14 mouse cellular contexts compared by ENCODE assay signal in genomic region chr4:124130946-124131345, GRCm38 (mm10).
DNase-seq lines count a peak whose midpoint lies in the region; TF ChIP-seq lines count a peak whose summit lies in the region.
"Had no signal": no experiment of that assay in that cellular context is flagged by ENCODE, and none has a peak within 500 bp of the region (broad histone marks: within the 10 kb centered on the region; RNA-seq: fewer than 3 reads in every experiment).

No protein-coding gene starts in this region.

- TF ChIP-seq CTCF in layer of hippocampus, adult 2 months (conservative IDR thresholded peaks at IDR 0.05) = peak; percentile 67
- TF ChIP-seq CTCF in bone marrow, adult 2 months (IDR thresholded peaks at IDR 0.05; ENCODE audit: control insufficient read depth, insufficient read depth, low read length) = 0 out of 2 replicates have a peak, but pooled peaks have one; percentile 10

- 72% methylated on average over 5 of the region's 5 CpGs for WGBS in bone marrow, adult 2 months
- 76% methylated on average over 5 of the region's 5 CpGs for WGBS in embryonic facial prominence, embryonic 10.5 days

- no peaks in the 10 kb centered on the region for H3K4me1 ChIP-seq in bone marrow, adult 2 months (ENCODE audit: control insufficient read depth, insufficient read depth, low read length)
- H3K4me1 ChIP-seq in embryonic facial prominence, embryonic 10.5 days = peaks cover 20% of the 10 kb centered on the region
- H3K4me1 ChIP-seq: liver, embryonic 13.5 days had no signal

- H3K27me3 ChIP-seq in embryonic facial prominence, embryonic 10.5 days (replicated peaks; ENCODE audit: low read depth, poor library complexity, severe bottlenecking) = peaks cover 33% of the 10 kb centered on the region
- H3K27me3 ChIP-seq: forebrain, embryonic 15.5 days; liver, embryonic 13.5 days; stomach, embryonic 15.5 days had no signal

- DNase-seq in layer of hippocampus, adult 2 months (ENCODE audit: low spot score in 2 of 2) = no peak
- DNase-seq in layer of hippocampus, adult 8-10 months (ENCODE audit: low spot score in 2 of 2) = no peak
- DNase-seq in 416B (ENCODE audit: low read depth) = peak; percentile 11
- DNase-seq in B cell, adult 2 months = peak; percentile 23
- DNase-seq in ovary, postnatal 14 days (ENCODE audit: low spot score) = no peak
- DNase-seq in frontal cortex, postnatal 36 days (ENCODE audit: low spot score in 2 of 2) = no peak
- no peak for DNase-seq in embryonic facial prominence, embryonic 10.5 days (ENCODE audit: low spot score)
- DNase-seq: adrenal gland, postnatal 25 days; cerebellum, adult 11 months; liver, embryonic 13.5 days had no signal

- H3K36me3 ChIP-seq in embryonic facial prominence, embryonic 10.5 days (replicated peaks) = no peaks in the 10 kb centered on the region
- H3K36me3 ChIP-seq: embryonic facial prominence, embryonic 15.5 days; forebrain, embryonic 15.5 days; liver, embryonic 13.5 days; stomach, embryonic 15.5 days had no signal

- TF ChIP-seq POLR2A in bone marrow, adult 2 months (IDR thresholded peaks at IDR 0.05; ENCODE audit: borderline replicate concordance, control insufficient read depth, low read depth, low read length) = no peak

- H3K4me3 ChIP-seq in layer of hippocampus, adult 2 months = no peak overlapping the region
- H3K4me3 ChIP-seq in bone marrow, adult 2 months (replicated peaks; ENCODE audit: control insufficient read depth, low read depth, low read length) = no peak overlapping the region
- no peak overlapping the region for H3K4me3 ChIP-seq in embryonic facial prominence, embryonic 10.5 days
- H3K4me3 ChIP-seq: embryonic facial prominence, embryonic 15.5 days; forebrain, embryonic 15.5 days; liver, embryonic 13.5 days; stomach, embryonic 15.5 days had no signal

- no peaks in the 10 kb centered on the region for H3K9me3 ChIP-seq in embryonic facial prominence, embryonic 10.5 days
- H3K9me3 ChIP-seq: embryonic facial prominence, embryonic 15.5 days; forebrain, embryonic 15.5 days; liver, embryonic 13.5 days; stomach, embryonic 15.5 days had no signal

- no peak overlapping the region for H3K27ac ChIP-seq in layer of hippocampus, adult 2 months
- H3K27ac ChIP-seq in bone marrow, adult 2 months (ENCODE audit: control insufficient read depth, insufficient read depth, low read depth, low read length, poor library complexity) = no peak overlapping the region
- H3K27ac ChIP-seq in embryonic facial prominence, embryonic 10.5 days (replicated peaks) = no peak overlapping the region
- H3K27ac ChIP-seq: embryonic facial prominence, embryonic 15.5 days; forebrain, embryonic 15.5 days; liver, embryonic 13.5 days; stomach, embryonic 15.5 days had no signal

Comparison
In these comparisons a context has a peak if more than half of its experiments do, and no peak if none do; other contexts are left out.
1. DNase-seq: peak in 416B (single experiment) and B cell, adult 2 months (2 of 2); none in layer of hippocampus, adult 2 months (0 of 2), layer of hippocampus, adult 8-10 months (0 of 2), ovary, postnatal 14 days (single experiment), frontal cortex, postnatal 36 days (0 of 2) and embryonic facial prominence, embryonic 10.5 days (single experiment).